Mouse (Mus musculus): Measurements from ENCODE around the gene Etv2.

Etv2 gene

GRCm38 (mm10) chr7:30613529-30614112 lies 22.0 kb downstream of the Etv2 start:
- DNase-seq (ENCODE audit: low read depth): peak; percentile 60

DNA sequence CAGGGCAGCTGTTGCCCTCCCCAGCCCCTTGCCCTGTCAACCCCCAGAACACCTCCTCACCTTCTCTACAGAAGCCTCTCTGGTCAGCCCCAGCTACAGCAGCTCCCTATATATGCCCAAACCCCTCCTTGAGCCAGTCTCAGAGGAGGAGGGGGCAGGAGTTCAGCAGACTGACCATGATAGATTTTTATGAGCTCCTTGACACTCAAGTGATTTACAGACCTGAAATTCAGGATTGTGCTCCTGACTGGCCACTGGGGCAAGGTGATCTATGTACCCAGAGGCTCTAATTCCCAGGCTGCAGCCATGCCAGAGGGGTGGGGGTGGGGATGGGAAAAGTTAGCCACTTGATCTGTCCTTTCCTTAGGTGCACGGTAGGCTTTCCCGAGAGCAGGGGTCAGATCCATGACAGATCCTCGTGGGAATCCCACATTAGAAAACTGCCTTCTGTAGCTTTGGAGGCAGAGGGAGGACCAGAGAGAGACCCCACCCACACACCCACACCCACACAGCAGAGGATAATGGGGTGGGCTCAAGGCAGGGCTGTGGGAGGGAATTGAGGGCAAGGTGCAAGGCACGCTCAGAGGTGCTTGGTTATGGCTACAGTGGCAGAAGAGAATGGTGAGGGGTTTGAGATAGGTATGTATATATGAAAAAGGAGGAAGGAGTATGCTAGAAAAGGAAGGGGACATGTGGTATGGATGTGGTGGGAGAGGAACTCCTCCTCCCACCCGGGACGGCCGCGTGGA lies 22.8 kb downstream of the Etv2 start, which contains the start of gene Upk1a:
Gene Upk1a (minus strand): TSS at position 194 of the 749 bp plus-strand sequence.
- DNase-seq (ENCODE audit: low read depth): no peak

- no peak for DNase-seq (ENCODE audit: low read depth)
These were observed 25.6 kb downstream of the Etv2 start for GRCm38 (mm10) chr7:30610043-30610442.

- no peak for DNase-seq (ENCODE audit: low read depth)
These were observed 27.2 kb downstream of the Etv2 start for GRCm38 (mm10) chr7:30608476-30608875.

DNA sequence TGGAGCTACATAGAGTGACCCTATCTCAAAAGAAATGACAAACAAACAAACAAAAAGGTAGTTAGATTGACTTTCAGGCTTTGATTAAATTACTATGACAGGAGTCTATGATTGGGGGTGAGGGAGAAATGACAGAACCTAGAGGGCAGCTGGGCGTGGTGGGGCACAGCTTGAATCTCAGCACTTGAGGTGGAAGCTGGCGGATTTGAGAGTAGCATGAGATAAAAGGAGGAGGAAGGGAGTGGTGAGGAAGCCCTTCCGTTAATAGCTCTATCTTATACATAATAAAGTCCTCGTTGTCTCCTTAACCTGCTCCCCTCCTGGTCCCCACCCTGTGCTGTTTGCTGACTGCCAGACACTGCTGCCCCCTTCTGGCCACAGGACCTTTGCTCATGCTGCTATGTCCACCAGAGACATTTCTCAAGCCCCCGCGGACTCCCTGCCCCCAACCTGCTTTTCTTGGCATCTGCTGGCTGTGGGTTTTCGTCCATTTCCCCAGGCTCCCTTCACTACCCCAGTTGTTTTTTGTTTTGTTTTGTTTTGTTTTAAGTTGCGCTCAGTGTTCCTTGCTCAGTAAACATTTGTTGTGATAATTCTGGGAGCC lies 27.8 kb downstream of the Etv2 start:
- peak; percentile 57 for DNase-seq (ENCODE audit: low read depth)

GRCm38 (mm10) chr7:30604944-30605343 lies 30.7 kb downstream of the Etv2 start:
- no peak for DNase-seq (ENCODE audit: low read depth)

- no peak for DNase-seq (ENCODE audit: low read depth)
These were observed 31.2 kb downstream of the Etv2 start for GRCm38 (mm10) chr7:30604424-30604823.

GRCm38 (mm10) chr7:30602583-30602982 lies 33.1 kb downstream of the Etv2 start:
- no peak for DNase-seq (ENCODE audit: low read depth)

GRCm38 (mm10) chr7:30600651-30601050 lies 35.0 kb downstream of the Etv2 start:
- no peak for DNase-seq (ENCODE audit: low read depth)

DNA sequence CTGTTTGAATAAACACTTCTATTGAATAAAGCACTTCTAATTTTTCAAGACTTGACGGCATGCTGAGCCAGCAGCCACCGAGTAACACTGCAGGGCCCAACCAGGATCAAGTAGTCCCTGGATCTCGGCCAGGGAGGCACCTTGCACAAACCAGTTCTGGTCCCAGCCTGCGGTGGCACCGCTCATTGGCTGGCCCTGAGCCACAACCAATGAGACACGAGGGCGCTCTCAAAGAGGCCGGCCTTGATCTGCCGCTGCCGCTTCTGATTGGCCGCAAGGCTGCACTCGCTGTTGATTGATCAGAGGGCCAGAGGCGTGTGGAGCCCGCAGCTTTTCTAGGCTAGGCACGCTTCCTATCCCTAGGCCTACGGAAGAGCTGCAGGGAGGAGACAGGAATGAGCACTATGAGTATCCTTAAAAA lies 35.7 kb downstream of the Etv2 start:
- peak; percentile 73 for DNase-seq (ENCODE audit: low read depth)

DNA sequence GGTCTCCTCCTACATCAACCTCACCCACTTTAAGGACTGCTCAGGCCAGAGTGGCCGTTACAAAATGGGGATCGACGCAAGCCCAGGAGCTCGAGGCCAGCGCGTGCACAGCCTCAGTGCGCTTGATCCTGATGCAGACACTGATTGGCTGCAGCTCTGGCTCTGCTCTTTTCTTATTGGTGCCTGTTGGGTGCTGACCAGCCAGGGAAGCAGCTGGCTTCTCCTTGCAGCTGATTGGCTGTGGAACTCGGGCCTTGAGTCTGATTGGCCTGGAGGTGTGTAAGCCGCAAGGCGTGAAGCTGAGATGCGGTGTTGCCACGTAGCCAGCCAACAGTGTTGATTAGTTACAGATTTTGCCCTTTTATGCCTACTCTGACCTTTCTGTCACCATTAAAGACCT lies 36.9 kb downstream of the Etv2 start, which contains the start of gene Zbtb32:
Gene Zbtb32 (minus strand): TSS at position 124 of the 400 bp plus-strand sequence.
- no peak for DNase-seq (ENCODE audit: low read depth)

GRCm38 (mm10) chr7:30596811-30597210 lies 38.8 kb downstream of the Etv2 start:
- DNase-seq (ENCODE audit: low read depth): no peak

GRCm38 (mm10) chr7:30596093-30596492 lies 39.6 kb downstream of the Etv2 start:
- DNase-seq (ENCODE audit: low read depth): no peak

DNA sequence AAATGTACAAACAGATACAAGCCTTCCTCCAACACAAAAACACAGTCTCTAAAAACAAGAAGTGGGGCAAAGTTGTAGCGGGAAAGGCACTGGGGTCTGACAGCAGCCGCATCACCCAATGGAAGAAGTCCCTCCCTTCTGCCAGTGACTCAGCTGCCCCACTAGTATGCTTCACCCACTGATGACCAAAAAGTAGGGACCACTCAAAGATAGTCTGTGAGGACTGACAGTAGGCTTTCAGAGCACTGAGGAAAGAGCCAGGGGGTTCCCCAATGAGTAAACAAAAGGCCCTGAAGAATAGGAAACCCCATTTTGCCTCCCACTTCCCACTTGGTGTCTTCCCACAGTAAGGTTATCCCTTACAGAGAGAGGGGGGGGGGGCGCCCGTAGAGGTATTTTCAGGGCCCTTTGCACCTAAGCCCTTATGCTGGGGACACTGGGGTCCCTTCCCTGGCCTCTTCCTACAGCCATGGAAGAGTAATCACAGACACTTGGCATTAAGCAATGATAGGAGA lies 41.1 kb downstream of the Etv2 start:
- DNase-seq (ENCODE audit: low read depth): no peak

GRCm38 (mm10) chr7:30593579-30594509 lies 41.8 kb downstream of the Etv2 start:
- no peak for DNase-seq (ENCODE audit: low read depth)

DNA sequence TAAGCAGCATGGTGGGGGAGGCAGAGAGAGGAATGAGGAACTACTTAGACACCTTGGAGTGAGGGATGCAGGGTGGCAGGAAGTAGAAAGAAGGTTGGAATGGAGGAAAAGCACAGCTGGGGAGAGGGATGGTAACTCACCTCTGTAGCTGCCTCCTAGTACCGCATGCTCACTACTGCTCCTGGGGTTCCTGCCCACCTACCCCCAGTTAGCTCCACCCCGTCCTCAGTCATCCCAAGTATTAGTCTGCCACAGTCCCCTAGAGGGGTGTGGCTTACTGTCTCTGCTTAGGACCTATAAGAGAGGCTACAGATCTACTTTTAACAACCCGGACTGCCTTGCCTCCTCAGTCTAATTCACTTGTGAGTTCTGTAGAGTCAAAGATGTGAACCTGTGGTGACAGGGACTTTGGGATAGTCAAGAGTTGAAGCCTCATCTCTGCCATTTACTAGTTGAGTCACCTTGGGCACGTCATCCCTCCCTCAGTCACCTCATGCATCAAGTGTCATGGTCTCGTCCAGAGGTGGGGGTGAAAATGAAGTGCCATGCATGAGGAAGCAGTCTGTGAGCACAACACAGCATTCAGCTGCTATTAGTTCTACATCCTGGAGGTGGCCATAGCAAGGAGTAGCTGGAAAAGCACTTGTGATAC lies 42.8 kb downstream of the Etv2 start:
- DNase-seq (ENCODE audit: low read depth): no peak

DNA sequence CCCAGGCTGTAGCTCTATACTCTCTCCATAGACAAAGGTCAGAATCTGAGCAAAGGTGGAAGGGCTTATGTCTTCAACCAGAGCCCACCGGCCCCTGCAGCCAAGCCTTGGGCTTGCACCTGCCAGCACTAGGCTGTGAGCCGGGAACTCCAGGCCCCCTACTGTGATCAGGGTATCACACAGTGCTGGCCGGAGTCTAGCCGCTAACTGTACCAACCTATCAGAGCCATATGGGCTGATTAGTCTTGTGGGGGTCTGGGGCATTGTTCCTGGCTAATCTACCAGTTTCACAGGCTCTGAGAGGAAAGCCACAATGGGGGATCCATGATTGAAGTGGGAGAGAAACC lies 44.1 kb downstream of the Etv2 start:
- no peak for DNase-seq (ENCODE audit: low read depth)

DNA sequence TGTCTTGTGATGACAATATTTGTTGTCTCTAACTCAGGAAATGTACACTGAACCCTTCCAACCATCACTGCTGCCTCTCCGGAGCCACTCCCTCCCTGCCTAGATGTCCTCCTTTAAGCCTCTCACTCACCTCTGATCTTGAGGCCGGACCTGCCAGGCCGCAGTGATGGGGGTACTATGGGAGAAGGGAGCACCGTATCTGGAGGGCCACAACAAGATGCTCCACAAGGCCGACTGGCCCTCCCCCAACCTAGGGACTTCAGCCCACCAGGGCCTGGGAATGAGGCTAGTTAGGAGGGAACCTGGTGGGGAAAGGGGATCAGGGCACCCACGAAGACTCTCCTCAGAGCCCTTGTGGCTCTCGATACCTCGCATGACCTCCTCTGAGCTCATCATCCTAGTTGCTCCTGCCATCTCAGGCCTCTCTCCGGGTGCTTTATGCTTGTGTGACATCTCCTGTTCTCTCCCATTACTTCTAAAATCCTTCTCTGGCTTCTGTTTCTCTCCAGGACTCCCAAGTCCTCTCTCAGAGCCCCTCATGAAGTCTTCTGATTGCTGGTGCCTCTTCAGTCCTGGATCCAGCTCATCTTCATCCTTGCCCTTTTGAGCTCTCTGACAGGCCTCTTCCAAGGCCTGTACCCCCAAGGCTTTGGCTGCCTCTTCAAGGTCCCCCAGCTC lies 44.6 kb downstream of the Etv2 start:
- no peak for DNase-seq (ENCODE audit: low read depth)

DNA sequence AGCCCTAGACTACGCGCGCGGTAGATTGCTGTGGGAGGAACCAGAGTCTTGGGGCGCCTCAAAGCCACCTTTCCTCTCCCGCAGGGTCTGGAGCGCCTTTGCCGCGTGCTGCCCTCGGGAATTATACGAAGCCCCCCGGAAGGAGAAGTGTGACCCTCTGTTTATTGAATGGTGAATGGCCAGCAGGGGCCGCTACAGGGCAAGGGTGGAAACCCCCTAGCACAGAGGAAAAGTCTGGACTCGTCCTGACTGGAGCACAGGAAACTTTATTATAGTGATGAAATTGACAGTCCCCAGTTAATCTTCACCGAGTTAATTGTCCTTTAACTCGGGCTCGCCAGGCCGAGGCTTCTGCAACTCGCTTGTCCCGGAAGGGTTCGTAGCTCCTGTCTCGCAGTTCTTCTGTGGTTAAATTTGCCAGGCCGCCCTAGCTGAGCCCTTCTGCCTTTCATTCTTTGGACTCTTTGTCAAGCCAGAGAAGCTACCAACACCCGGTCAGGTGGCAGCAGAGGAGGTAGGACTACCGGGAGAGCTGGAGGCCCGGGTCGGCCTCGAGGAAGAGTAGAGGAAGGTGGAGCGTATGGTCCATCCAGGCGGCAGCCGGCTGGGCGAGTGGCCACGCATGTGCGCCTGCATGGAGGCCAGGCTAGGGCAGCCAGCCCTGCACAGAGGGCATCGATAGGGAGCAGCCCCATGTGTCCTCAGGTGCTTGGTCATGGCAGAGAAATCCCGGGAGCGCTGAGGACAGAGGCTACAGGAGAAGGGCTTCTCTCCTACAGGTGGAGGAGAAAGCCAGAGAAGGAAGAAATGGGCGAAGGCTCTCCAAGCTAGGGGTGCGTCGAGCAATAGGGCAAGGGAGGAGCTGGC lies 46.0 kb downstream of the Etv2 start:
- DNase-seq (ENCODE audit: low read depth): peak; percentile 84

Data from c-Kit-positive CD71-negative TER-119-negative erythroid progenitor cells, embryonic 14.5 days (primary cell).